Mouse (Mus musculus) ES-Bruce4 (cell line): ENCODE data around the gene Myo1g. TPM values are rescaled to one million over a fixed set of nuclear protein-coding genes. Genes with fewer than 3 reads are reported as not detected.

Experiments used
- H3K27ac ChIP-seq: 2 replicates; pipeline ENCODE4 v1.5.1; 2012; ENCODE audit warnings: low read length, inconsistent platforms; ENCODE audit not compliant: insufficient read depth
- H3K27me3 ChIP-seq: 2 replicates; pipeline ENCODE4 v1.6.1; 2012; ENCODE audit warnings: mild to moderate bottlenecking, low read length, inconsistent platforms; ENCODE audit not compliant: control insufficient read depth, poor library complexity, insufficient read depth, severe bottlenecking
- H3K36me3 ChIP-seq: 2 replicates; pipeline ENCODE4 v1.6.1; 2012; ENCODE audit warnings: inconsistent platforms, mild to moderate bottlenecking, low read length, moderate library complexity; ENCODE audit not compliant: control insufficient read depth, poor library complexity, insufficient read depth, severe bottlenecking
- H3K4me1 ChIP-seq: one replicate; pipeline ENCODE4 v1.8.1; 2011; ENCODE audit warnings: low read length; ENCODE audit not compliant: control insufficient read depth, insufficient read depth
- H3K4me3 ChIP-seq: 2 replicates; pipeline ENCODE4 v1.5.1; 2011; ENCODE audit warnings: low read depth, mild to moderate bottlenecking, low read length
- H3K9ac ChIP-seq: 2 replicates; pipeline ENCODE4 v1.6.1; 2012; ENCODE audit warnings: low read depth, mild to moderate bottlenecking, inconsistent platforms; ENCODE audit not compliant: poor library complexity, severe bottlenecking
- H3K9me3 ChIP-seq: replicated peaks from 2 replicates; pipeline ENCODE4 v1.6.1; 2012; ENCODE audit warnings: mild to moderate bottlenecking, low read length, inconsistent platforms; ENCODE audit not compliant: control insufficient read depth, poor library complexity, insufficient read depth, severe bottlenecking
- CTCF ChIP-seq: IDR thresholded peaks from one replicate; pipeline ENCODE4 v1.8.1; 2011; ENCODE audit warnings: low read depth, low read length
- EP300 ChIP-seq: IDR thresholded peaks from 2 replicates; pipeline ENCODE4 v1.6.1; 2011; ENCODE audit warnings: low read depth, low read length; ENCODE audit not compliant: insufficient read depth
- POLR2A ChIP-seq: IDR thresholded peaks from one replicate; pipeline ENCODE4 v1.8.1; 2011; ENCODE audit warnings: low read length; ENCODE audit not compliant: insufficient read depth
- polyA plus RNA-seq: library from polyadenylated mRNA; stranded (reverse); fragments of >200 nt; gene quantifications from 2 replicates; pipeline ENCODE4 v1.2.4, GENCODE M21; 2011; ENCODE audit warnings: low read depth; ENCODE audit not compliant: missing spikeins, insufficient read depth, insufficient read length

Myo1g gene
- polyA plus RNA-seq, 1 experiment: 0.36 TPM

DNA sequence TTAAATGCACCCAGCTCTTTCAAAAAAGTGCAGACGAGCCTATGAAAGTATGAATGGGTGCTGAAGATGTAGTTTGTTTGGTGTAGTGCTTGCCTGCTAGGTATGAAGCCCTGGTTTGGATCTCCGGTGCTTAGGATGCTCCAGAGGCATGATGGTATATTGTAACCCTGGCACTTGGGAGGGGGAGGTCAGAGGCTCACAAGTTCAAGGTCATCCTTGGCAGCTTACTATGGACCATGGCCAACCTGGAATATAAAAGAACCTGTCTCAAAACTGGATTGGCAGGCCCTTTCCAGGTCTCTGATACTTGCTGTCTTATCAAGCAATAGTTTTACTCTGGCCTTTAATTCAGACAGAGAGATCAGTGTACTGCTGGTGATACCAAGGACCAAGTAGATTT, 29.0 kb upstream of the Myo1g start:
- Histone ChIP-seq H3K4me1 (peaks cover 2% of the 10 kb centered on the region), H3K27me3 (no peaks in the 10 kb centered on the region), H3K27ac (no peak overlapping the region), H3K4me3 (no peak overlapping the region), H3K36me3 (peaks cover 9% of the 10 kb centered on the region; the same call in 1 of the 2 replicates), H3K9ac (no peak overlapping the region), H3K9me3 (no peaks in the 10 kb centered on the region)
- TF ChIP-seq EP300 (no peak), CTCF (no peak), POLR2A (no peak)

DNA sequence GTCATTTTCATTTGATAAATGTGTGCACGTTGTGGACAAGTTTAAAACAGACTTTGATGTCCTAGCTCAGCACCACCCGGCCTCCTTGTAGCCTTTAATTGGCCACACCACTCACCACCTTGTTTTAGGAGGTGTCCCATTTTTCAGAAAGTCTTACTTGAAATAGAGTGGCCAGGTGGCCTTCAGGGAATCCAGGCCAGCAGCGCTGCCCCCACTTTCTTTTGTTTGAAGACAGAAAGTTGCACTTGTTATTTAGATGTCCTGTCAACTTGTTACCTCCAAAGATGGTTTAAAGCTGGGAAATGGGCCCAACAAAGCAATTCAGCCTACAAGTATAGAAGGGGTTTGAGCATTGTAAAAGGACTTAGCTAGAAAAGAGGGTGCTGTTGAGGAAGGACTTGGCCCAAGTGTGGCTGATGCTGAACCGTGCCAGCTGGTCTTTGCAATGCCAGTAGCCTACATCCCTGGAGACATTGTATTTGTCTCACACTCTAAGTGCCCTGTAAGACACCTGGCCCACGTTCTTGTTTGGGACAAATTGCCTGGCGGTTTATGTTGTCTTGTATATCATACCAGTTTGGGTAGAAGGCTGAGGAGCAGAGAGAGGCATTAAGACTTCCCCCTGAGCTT, 27.0 kb upstream of the Myo1g start:
- Histone ChIP-seq H3K9me3 (no peaks in the 10 kb centered on the region), H3K4me3 (peak overlapping the region; percentile 96), H3K36me3 (peaks cover 9% of the 10 kb centered on the region; the same call in 1 of the 2 replicates), H3K27ac (peak overlapping the region; percentile 76; the same call in 1 of the 2 replicates), H3K4me1 (peaks cover 2% of the 10 kb centered on the region), H3K27me3 (no peaks in the 10 kb centered on the region), H3K9ac (peak overlapping the region; percentile 88)
- TF ChIP-seq EP300 (no peak), POLR2A (no peak), CTCF (no peak)

DNA sequence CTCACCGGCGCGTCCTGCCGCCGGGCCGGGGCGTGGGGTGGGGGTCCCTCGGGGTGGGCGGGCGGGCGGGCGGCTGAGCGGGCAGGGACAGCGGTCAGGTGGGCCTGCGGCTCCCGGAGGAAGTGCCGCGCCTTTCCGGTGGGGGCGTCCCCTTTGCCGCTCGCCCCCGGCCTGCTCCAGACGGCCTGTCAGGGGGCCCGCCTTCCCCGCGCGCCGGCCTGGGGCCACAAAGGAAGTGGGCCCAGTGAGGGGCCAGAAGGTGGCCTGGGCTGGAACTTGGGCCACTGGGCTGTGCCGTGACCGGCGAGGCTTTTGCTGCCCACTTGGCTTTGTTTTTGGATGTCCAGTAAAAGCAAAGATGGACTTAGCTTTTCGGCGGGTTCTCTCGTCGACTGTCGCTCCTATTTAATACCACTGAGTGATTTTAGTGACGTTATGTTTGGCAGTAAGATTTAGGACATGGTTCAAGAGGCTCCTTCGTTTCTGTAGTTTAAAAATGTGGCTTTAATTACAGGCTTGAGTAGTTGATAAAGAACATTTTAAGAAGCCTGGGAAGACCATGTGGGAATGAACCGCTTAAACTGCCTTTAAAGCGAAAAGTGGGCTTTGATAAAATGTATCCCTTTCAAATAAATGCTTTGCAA, 26.4 kb upstream of the Myo1g start:
- Histone ChIP-seq H3K4me3 (peak overlapping the region; percentile 96), H3K9me3 (no peaks in the 10 kb centered on the region), H3K4me1 (peaks cover 2% of the 10 kb centered on the region), H3K9ac (peak overlapping the region; percentile 88), H3K27ac (peak overlapping the region; percentile 76), H3K27me3 (no peaks in the 10 kb centered on the region), H3K36me3 (peaks cover 7% of the 10 kb centered on the region; the same call in 1 of the 2 replicates)
- TF ChIP-seq POLR2A: no peak

DNA sequence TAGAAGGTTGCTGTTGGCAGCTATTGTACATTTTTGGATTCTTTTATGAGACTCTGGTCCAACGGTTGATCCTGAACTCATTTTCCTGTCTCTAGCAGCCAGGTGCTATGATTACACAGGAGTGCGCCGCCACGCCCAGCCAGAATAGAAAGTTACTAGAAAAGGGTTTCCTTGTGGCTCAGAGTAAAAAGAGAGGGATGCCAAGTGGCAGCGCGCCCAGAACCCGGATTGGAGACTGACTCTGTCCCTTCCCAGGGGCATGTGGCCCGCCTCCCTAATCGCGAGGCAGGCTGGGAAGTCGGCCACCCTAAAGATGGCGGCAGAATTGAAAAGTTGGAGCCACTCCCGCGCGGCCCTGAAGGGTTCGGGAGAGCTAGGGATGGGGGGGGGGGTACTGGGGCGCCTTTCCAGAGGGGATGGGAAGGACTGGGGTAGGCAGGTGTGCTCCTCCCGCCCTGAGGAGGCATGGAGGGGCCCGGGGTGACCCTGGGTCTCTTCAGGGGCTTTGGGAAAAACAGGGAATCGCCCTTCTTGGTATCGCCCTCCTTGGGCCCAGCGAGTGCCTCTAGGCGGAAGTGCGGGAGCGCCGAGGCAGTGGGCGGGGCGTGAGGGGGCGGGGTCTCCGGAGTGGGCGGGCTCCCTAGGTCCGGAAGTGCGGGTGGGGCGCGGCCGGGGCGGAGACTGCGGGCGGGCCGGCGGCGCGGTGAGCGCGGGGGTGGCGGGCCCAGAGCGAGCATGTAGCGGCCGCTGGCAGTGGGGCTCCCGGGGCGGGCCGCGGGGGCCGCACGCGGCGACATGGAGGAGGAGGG, 25.6 kb upstream of the Myo1g start, which contains the start of gene Ccm2:
TSS of gene Ccm2 (plus strand) at position 683 of the 809 bp plus-strand sequence.
- no peaks in the 10 kb centered on the region for H3K9me3 ChIP-seq
- peak; percentile 55 for TF ChIP-seq POLR2A
- TF ChIP-seq EP300: no peak
- peak within 1 kb of the TSS; percentile 97 for H3K27ac ChIP-seq
- H3K4me3 ChIP-seq: peak within 1 kb of the TSS; percentile 97
- H3K4me1 ChIP-seq: peaks cover 2% of the 10 kb centered on the region
- H3K9ac ChIP-seq: peak within 1 kb of the TSS; percentile 88
- peaks cover 3% of the 10 kb centered on the region; the same call in 1 of the 2 replicates for H3K36me3 ChIP-seq
- H3K27me3 ChIP-seq: no peaks in the 10 kb centered on the region

DNA sequence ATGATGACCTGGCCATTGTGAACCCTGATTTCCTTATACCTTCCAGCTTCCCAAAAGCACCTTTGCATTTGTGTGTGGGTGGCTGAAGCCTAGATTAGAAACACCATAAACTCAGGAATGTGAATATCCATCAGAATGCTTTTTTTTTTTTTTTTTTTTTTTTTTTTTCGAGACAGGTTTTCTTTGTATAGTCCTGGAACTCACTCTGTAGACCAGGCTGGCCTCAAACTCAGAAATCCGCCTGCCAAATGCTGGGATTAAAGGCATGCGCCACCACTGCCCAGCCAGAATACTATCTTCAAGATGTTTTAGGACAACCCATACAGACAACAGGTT, 25.1 kb upstream of the Myo1g start:
- Histone ChIP-seq H3K36me3 (peaks cover 3% of the 10 kb centered on the region; the same call in 1 of the 2 replicates), H3K9me3 (no peaks in the 10 kb centered on the region), H3K4me3 (peak overlapping the region; percentile 97), H3K27ac (peak overlapping the region; percentile 97), H3K27me3 (no peaks in the 10 kb centered on the region), H3K9ac (peak overlapping the region; percentile 88), H3K4me1 (peaks cover 2% of the 10 kb centered on the region)
- TF ChIP-seq EP300 (no peak), POLR2A (no peak), CTCF (no peak)
